Mouse (Mus musculus) erythroblast, embryonic 14.5 days (primary cell): ENCODE measurements around the gene Epx.

Experiments
- GATA1 ChIP-seq: IDR thresholded peaks from 2 replicates; pipeline ENCODE4 v1.6.1; 2012; ENCODE audit warnings: low read length, inconsistent platforms, mixed read lengths
- TAL1 ChIP-seq: IDR thresholded peaks from 3 replicates; pipeline ENCODE4 v1.6.1; 2012; ENCODE audit warnings: low read length, inconsistent platforms, mixed read lengths

- TF ChIP-seq TAL1, result no peak
- no peak for TF ChIP-seq GATA1
These were observed 8.2 kb upstream of the Epx start for GRCm38 (mm10) chr11:87883493-87883892.
